Mouse (Mus musculus): Measurements from ENCODE around the gene Fh1. TPM values are rescaled to one million over a fixed set of nuclear protein-coding genes. Genes with fewer than 3 reads are reported as not detected.

The Fh1 gene
- total and polyA plus RNA-seq, 2 experiments = 58.5 to 162 TPM

DNA sequence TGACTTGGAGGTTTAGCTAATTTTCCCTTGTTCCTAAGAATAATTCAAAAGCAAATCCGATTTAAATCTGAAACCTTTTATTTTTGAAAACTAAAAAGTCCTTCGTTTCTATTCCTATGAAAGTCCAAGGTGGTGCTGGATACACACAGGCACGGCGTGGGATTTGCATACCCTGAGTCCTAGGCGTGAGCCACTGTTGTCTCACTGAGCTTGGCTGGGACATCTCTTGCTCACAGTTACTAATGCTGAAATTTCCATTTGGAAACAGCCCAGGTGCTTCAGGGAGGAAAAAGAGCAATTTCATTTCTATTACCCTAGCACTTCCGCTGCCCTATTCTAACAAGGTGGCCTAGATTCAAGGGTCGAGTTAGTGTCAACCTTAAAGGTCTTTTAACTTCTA lies 45.1 kb downstream of the Fh1 start:
- Histone ChIP-seq H3K4me3 (ENCODE audit: insufficient read depth, low read depth, low read length) (no peak overlapping the region), H3K27ac (replicated peaks; ENCODE audit: insufficient read depth, low read depth, low read length) (no peak overlapping the region), H3K9ac (ENCODE audit: low read depth, low read length) (no peak overlapping the region), H3K79me2 (ENCODE audit: control insufficient read depth, insufficient read depth, low read length) (no peaks in the 10 kb centered on the region), H3K36me3 (ENCODE audit: control insufficient read depth, insufficient read depth, low read length) (no peaks in the 10 kb centered on the region; the same call in 1 of the 2 replicates), H3K4me1 (ENCODE audit: control insufficient read depth, insufficient read depth, low read length) (no peaks in the 10 kb centered on the region), H3K27me3 (ENCODE audit: control insufficient read depth, insufficient read depth, low read length) (no peaks in the 10 kb centered on the region)
- TF ChIP-seq POLR2A (IDR thresholded peaks at IDR 0.05; ENCODE audit: extremely low read depth, insufficient read depth, low read length) (no peak), CTCF (IDR thresholded peaks at IDR 0.05; ENCODE audit: low read depth, low read length) (no peak)
- DNase-seq (ENCODE audit: extremely low read depth, low read depth, low spot score) = no peak
- WGBS = 91% methylated on average over 7 of the region's 7 CpGs

DNA sequence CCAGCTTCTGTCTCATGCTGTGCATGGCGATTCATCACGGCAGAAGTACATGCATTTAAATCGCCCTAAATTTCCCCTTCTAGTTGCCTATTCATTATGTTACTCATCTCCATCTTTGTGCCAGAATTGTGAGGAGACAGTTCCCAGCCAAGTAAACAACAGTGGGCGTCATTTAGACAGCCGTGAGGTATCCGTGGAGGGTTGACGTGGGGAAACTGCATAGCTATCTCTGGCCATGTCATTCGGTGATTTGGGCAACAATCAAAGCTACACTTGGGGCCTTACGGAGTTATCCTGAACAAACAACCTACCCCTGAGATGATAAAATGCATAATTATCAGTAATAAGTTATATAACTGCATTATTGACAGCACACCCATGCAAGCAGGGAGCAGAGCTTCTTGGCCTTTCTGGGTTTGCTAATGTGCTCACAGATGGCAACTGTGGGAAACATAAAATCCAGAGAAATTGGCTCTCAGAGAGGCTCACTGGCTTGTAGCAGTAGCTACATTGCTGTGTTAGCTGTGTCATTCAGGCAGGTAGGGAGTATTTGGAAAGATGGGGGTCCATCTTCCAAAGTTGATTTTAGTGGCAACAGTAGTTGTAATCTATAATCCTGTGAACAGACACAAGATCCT lies 45.7 kb downstream of the Fh1 start:
- Histone ChIP-seq H3K9ac (ENCODE audit: low read depth, low read length) (no peak overlapping the region), H3K27ac (replicated peaks; ENCODE audit: insufficient read depth, low read depth, low read length) (no peak overlapping the region), H3K36me3 (ENCODE audit: control insufficient read depth, insufficient read depth, low read length) (no peaks in the 10 kb centered on the region; the same call in 1 of the 2 replicates), H3K27me3 (ENCODE audit: control insufficient read depth, insufficient read depth, low read length) (no peaks in the 10 kb centered on the region), H3K4me3 (ENCODE audit: insufficient read depth, low read depth, low read length) (no peak overlapping the region), H3K79me2 (ENCODE audit: control insufficient read depth, insufficient read depth, low read length) (no peaks in the 10 kb centered on the region), H3K4me1 (ENCODE audit: control insufficient read depth, insufficient read depth, low read length) (no peaks in the 10 kb centered on the region)
- no peak for TF ChIP-seq CTCF (IDR thresholded peaks at IDR 0.05; ENCODE audit: low read depth, low read length)
- no peak for TF ChIP-seq POLR2A (IDR thresholded peaks at IDR 0.05; ENCODE audit: extremely low read depth, insufficient read depth, low read length)
- DNase-seq (ENCODE audit: extremely low read depth, low read depth, low spot score) = no peak
- 91% methylated on average over 9 of the region's 9 CpGs for WGBS

DNA sequence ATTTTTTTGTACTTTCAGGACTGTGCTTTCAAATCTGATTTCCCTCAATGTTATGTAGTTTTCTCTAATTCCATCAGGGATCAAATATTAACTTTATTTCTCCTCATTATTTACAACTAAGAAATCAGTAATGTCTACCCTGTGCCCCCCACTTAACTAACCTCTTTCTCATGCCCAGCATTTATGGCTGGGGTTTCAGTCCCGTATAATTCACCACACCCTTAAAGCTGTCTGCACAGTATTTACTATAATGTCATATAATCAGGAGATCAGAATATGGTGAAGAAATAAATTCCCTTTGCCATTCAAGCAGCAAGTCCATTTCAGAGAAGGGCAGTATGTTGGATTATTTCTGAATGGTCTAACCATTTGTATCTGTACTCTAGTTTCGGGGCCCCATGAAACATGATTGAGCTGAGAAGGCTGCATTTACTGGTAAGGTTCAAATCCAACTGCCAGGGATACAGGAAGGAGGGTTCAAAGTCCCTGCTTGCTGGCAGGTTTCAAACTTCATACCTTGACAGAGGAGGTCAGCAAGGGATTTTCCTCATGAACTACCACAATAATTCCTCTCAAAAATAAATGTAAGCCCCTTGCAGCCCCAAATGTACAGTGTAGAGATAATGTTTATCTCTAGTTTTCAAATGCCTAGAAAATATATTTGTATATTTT lies 46.9 kb downstream of the Fh1 start:
- Histone ChIP-seq H3K79me2 (ENCODE audit: control insufficient read depth, insufficient read depth, low read length) (no peaks in the 10 kb centered on the region), H3K27me3 (ENCODE audit: control insufficient read depth, insufficient read depth, low read length) (no peaks in the 10 kb centered on the region), H3K4me3 (ENCODE audit: insufficient read depth, low read depth, low read length) (no peak overlapping the region), H3K36me3 (ENCODE audit: control insufficient read depth, insufficient read depth, low read length) (no peaks in the 10 kb centered on the region; the same call in 1 of the 2 replicates), H3K9ac (ENCODE audit: low read depth, low read length) (no peak overlapping the region), H3K4me1 (ENCODE audit: control insufficient read depth, insufficient read depth, low read length) (no peaks in the 10 kb centered on the region), H3K27ac (replicated peaks; ENCODE audit: insufficient read depth, low read depth, low read length) (no peak overlapping the region)
- peak; percentile 50 for DNase-seq (ENCODE audit: extremely low read depth, low read depth, low spot score)
- 46% methylated on average over 2 of the region's 2 CpGs for WGBS
- TF ChIP-seq CTCF (IDR thresholded peaks at IDR 0.05; ENCODE audit: low read depth, low read length) = no peak
- TF ChIP-seq POLR2A (IDR thresholded peaks at IDR 0.05; ENCODE audit: extremely low read depth, insufficient read depth, low read length) = no peak

DNA sequence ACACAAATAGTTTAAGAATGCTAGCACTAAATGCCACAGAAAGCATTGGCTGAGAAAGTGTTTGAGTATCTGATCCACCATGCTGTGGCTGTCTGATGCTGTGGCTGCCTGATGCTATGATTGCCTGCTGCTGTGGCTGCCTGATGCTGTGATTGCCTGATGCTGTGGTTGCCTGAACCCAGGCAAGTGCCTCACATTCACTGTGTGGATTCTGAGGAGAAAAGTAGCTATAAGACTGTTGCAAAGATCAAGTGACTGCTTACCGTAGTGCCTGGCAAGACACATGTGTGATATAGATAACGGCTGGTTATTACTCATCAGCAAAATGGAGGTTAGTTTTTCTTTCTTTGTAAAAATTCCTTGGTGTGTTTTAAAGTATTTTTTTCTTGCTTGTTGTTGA lies 51.3 kb downstream of the Fh1 start:
- WGBS = 91% methylated on average over 2 of the region's 2 CpGs
- Histone ChIP-seq H3K79me2 (ENCODE audit: control insufficient read depth, insufficient read depth, low read length) (no peaks in the 10 kb centered on the region), H3K27me3 (ENCODE audit: control insufficient read depth, insufficient read depth, low read length) (no peaks in the 10 kb centered on the region), H3K27ac (replicated peaks; ENCODE audit: insufficient read depth, low read depth, low read length) (no peak overlapping the region), H3K4me1 (ENCODE audit: control insufficient read depth, insufficient read depth, low read length) (no peaks in the 10 kb centered on the region), H3K4me3 (ENCODE audit: insufficient read depth, low read depth, low read length) (no peak overlapping the region), H3K36me3 (ENCODE audit: control insufficient read depth, insufficient read depth, low read length) (no peaks in the 10 kb centered on the region; the same call in 1 of the 2 replicates), H3K9ac (ENCODE audit: low read depth, low read length) (no peak overlapping the region)
- no peak for DNase-seq (ENCODE audit: extremely low read depth, low read depth, low spot score)
- TF ChIP-seq POLR2A (IDR thresholded peaks at IDR 0.05; ENCODE audit: extremely low read depth, insufficient read depth, low read length) (no peak), CTCF (IDR thresholded peaks at IDR 0.05; ENCODE audit: low read depth, low read length) (no peak)

DNA sequence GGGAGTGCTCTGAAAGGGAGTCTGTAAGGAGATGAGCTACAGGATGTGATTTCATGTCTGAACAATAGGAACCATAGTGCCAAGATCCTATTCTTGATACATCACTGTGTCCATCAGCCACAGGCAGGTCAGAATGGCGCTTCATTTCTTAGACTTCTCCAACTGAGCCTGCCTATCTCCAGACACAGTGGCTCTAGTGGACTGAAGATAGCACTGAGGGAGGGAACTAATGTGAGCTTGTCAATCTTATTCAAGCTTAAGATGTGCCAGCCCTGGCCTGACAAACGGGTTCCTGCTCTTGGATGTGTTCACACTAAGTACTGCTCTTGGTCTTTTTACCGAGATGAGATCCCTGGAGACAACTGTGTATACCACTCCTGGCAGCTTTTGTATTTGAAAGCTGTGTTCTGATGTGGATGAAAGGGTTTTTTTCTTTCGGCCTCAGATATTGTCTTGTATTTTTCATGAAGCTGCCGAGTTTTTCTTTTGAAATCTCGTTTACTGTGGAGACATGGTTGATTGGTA lies 59.8 kb downstream of the Fh1 start:
- no peaks in the 10 kb centered on the region for H3K27me3 ChIP-seq (ENCODE audit: control insufficient read depth, insufficient read depth, low read length)
- 87% methylated on average over 6 of the region's 6 CpGs for WGBS
- H3K27ac ChIP-seq (replicated peaks; ENCODE audit: insufficient read depth, low read depth, low read length) = no peak overlapping the region
- no peaks in the 10 kb centered on the region for H3K79me2 ChIP-seq (ENCODE audit: control insufficient read depth, insufficient read depth, low read length)
- no peak overlapping the region for H3K9ac ChIP-seq (ENCODE audit: low read depth, low read length)
- H3K4me1 ChIP-seq (ENCODE audit: control insufficient read depth, insufficient read depth, low read length) = no peaks in the 10 kb centered on the region
- no peak overlapping the region for H3K4me3 ChIP-seq (ENCODE audit: insufficient read depth, low read depth, low read length)
- TF ChIP-seq POLR2A (IDR thresholded peaks at IDR 0.05; ENCODE audit: extremely low read depth, insufficient read depth, low read length) (no peak), CTCF (IDR thresholded peaks at IDR 0.05; ENCODE audit: low read depth, low read length) (no peak)
- DNase-seq (ENCODE audit: extremely low read depth, low read depth, low spot score) = no peak
- H3K36me3 ChIP-seq (ENCODE audit: control insufficient read depth, insufficient read depth, low read length) = no peaks in the 10 kb centered on the region

DNA sequence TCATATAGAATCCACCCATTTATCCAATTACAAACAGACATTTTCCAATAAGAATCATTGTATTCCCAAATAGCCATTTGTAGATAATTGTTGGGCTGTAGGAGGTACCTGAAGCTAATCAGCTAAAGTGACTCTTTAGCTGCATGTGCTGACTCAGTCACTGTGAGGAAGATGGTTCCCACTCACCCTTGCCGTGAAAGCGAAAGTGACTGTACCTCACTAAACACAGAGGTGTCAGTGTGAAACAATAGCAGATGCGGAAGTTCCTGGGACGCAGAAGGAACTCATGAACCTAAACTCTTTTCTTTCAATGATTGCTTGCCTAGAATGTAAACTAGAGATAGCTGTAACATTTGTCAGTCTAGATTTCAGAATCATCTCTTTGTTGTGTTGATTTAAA lies 61.1 kb downstream of the Fh1 start:
- no peak for TF ChIP-seq POLR2A (IDR thresholded peaks at IDR 0.05; ENCODE audit: extremely low read depth, insufficient read depth, low read length)
- no peak for TF ChIP-seq CTCF (IDR thresholded peaks at IDR 0.05; ENCODE audit: low read depth, low read length)
- DNase-seq (ENCODE audit: extremely low read depth, low read depth, low spot score) = no peak
- Histone ChIP-seq H3K27ac (replicated peaks; ENCODE audit: insufficient read depth, low read depth, low read length) (no peak overlapping the region), H3K79me2 (ENCODE audit: control insufficient read depth, insufficient read depth, low read length) (no peaks in the 10 kb centered on the region), H3K27me3 (ENCODE audit: control insufficient read depth, insufficient read depth, low read length) (no peaks in the 10 kb centered on the region), H3K4me3 (ENCODE audit: insufficient read depth, low read depth, low read length) (no peak overlapping the region), H3K36me3 (ENCODE audit: control insufficient read depth, insufficient read depth, low read length) (no peaks in the 10 kb centered on the region), H3K4me1 (ENCODE audit: control insufficient read depth, insufficient read depth, low read length) (no peaks in the 10 kb centered on the region), H3K9ac (ENCODE audit: low read depth, low read length) (no peak overlapping the region)
- 87% methylated on average over 4 of the region's 4 CpGs for WGBS
